Mouse (Mus musculus) induced T-regulatory cell, adult 2 months (primary cell): Measurements from ENCODE around the gene Hp.

Experiments used
- DNase-seq: peaks from one replicate; pipeline ENCODE4 v3.0.0-alpha.2; 2012; ENCODE audit warnings: low read depth

Hp gene

GRCm38 (mm10) chr8:109563881-109564280, 15.1 kb downstream of the Hp start:
- peak; percentile 26 for DNase-seq

- peak; percentile 21 for DNase-seq
Measured at GRCm38 (mm10) chr8:109551663-109552062, 27.3 kb downstream of the Hp start.

GRCm38 (mm10) chr8:109544049-109544448, 34.9 kb downstream of the Hp start:
- no peak for DNase-seq

- DNase-seq: no peak
Measured at GRCm38 (mm10) chr8:109542748-109543519, 36.0 kb downstream of the Hp start.

GRCm38 (mm10) chr8:109542165-109542564, 36.8 kb downstream of the Hp start:
- no peak for DNase-seq

GRCm38 (mm10) chr8:109536703-109537102, 42.3 kb downstream of the Hp start:
- peak; percentile 71 for DNase-seq

GRCm38 (mm10) chr8:109535140-109535990, 43.6 kb downstream of the Hp start:
- DNase-seq: peak; percentile 62
